Mouse (Mus musculus) kidney, adult 18-20 months (tissue): ENCODE data around the gene Tmem135.
"Not testable (repeated sequence)": the region's sequence is repeated elsewhere in the genome, so short reads cannot be mapped to it uniquely, and the experiment has no call there.

Source experiments
- DNase-seq: peaks from one replicate; pipeline ENCODE4 v3.0.0; 2021

The Tmem135 gene

DNA sequence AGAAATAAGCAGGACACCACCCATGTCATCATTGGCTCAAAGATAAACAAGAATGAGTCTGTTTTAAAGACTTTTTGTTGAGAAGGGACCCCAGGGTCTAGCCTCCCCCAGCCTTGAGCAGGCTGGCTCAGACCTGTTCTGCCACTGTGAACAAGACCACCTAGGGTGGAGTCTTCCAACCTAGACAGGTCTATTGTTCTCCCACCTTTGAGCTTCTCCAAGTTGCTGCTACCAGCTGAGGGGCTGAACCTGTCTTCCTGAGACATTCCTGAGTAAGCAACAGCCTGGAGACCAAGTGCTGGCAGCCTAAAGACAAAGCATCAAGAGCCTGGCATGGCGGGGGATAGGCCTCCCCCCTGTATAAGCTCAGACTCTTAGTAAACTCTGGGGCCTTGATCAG is 86.9 kb downstream of the Tmem135 start:
- DNase-seq, result not testable (repeated sequence)

- no peak for DNase-seq
Observed at GRCm38 (mm10) chr7:89316112-89316511, 87.9 kb downstream of the Tmem135 start.

GRCm38 (mm10) chr7:89311555-89311954 is 92.5 kb downstream of the Tmem135 start:
- no peak for DNase-seq

DNA sequence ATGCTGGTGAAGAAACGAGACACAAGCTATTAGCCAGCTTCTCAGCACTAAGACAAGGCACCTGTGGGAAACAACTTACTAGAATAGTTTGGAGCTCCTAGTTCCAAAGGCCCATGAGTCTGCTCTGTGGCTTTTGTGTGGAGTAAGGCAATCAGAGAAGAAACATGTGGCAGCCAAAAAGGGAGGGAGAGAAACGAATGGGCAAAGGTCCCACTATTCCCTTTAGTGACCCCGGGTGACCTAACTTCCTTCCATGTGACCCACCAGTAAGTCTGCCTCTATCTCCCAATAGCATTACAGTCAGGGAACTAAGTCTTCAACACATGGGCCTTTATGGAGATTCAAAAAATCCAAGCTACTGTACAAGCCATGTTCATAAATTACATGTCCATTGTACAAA is 95.1 kb downstream of the Tmem135 start:
- no peak for DNase-seq

GRCm38 (mm10) chr7:89308238-89308637 is 95.8 kb downstream of the Tmem135 start:
- no peak for DNase-seq

- DNase-seq, result no peak
Observed at GRCm38 (mm10) chr7:89306831-89307230, 97.2 kb downstream of the Tmem135 start.

- DNase-seq, result no peak
Observed at GRCm38 (mm10) chr7:89304958-89305357, 99.1 kb downstream of the Tmem135 start.

DNA sequence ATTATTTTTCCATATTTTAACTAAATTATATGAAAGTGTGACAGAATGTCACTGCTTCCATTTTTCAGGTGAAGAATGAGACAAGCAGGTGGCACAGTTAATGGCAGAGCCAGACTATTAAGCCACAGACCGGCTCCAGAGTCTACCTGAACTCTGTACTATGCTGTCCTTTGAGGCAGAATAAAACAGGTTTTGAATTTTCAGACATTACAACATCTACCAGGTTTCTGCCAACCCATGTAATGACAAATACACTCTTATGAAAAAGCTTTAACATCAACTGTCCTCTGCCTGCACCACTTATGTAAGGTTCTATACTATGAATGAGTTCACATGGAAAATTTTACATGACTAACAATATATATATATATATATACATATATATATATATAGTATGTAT is 100.3 kb downstream of the Tmem135 start:
- no peak for DNase-seq

GRCm38 (mm10) chr7:89298911-89299458 is 105.0 kb downstream of the Tmem135 start:
- no peak for DNase-seq

GRCm38 (mm10) chr7:89296941-89297340 is 107.1 kb downstream of the Tmem135 start:
- no peak for DNase-seq

- DNase-seq, result no peak
Observed at GRCm38 (mm10) chr7:89282664-89283063, 121.4 kb downstream of the Tmem135 start.

GRCm38 (mm10) chr7:89270438-89270837 is 133.6 kb downstream of the Tmem135 start:
- not testable (repeated sequence) for DNase-seq

GRCm38 (mm10) chr7:89269826-89270225 is 134.2 kb downstream of the Tmem135 start:
- no peak for DNase-seq

DNA sequence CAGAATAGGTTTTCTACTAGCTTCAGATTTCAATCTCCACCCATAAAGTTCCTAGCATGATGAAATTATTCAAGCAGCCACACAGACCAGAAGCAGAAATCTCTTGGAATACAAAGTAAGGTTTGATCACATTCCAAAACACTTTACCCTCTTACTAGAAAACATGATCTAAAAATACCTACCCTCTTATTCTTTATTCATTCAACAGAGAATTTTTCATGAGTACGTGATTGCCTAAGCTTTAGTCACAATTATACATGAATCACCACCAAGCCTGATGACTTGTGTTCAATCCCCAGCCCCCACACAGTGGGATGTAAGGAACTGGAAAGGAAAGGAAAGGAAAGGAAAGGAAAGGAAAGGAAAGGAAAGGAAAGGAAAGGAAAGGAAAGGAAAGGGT is 136.5 kb downstream of the Tmem135 start:
- no peak for DNase-seq

DNA sequence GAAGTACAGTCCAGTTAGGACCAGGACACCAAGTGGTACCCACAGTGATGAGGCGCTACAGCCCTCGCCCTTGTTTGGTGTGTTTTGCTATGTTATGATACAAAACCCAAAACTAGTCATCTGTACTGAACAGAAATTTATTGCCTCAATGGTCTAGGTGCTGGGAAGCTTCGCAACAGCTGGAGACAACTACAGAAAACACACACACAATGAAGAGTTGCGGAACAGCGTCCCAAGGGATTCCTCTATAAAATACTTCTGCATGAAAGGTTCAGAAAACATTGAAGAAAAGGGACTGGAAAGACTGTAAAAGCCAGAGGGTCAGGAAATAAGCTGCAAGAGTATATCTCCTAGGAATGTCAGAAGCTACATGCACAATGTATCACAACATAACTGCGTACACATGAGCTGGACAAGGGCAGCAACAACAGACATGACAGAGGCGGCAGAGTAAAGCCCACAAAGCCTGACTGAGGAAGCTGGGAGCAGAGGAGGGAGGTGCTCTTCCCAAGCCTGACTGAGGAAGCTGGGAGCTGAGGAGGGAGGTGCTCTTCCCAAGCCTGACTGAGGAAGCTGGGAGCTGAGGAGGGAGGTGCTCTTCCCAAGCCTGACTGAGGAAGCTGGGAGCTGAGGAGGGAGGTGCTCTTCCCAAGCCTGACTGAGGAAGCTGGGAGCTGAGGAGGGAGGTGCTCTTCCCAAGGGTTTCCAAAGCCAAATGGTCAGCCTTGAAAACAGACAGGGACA is 137.8 kb downstream of the Tmem135 start:
- no peak for DNase-seq

GRCm38 (mm10) chr7:89260966-89261365 is 143.1 kb downstream of the Tmem135 start:
- no peak for DNase-seq

DNA sequence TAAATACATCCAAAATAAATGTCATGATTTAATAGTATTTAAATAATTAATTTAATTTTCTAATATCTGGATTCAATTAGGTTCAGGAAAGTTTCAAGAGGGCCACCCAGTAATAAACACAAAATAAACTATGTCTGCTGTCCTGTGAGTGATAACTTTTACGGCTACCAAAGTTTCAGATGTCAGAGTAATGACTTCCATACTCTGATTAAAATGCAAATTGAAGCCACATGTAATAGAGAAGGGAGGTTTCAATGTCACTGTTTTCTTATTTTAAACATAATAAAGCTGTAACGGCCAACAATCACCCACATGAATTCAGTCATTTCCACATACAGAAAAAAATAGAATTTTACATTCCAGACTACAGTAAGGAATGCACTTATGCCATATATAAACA is 145.2 kb downstream of the Tmem135 start:
- no peak for DNase-seq

DNA sequence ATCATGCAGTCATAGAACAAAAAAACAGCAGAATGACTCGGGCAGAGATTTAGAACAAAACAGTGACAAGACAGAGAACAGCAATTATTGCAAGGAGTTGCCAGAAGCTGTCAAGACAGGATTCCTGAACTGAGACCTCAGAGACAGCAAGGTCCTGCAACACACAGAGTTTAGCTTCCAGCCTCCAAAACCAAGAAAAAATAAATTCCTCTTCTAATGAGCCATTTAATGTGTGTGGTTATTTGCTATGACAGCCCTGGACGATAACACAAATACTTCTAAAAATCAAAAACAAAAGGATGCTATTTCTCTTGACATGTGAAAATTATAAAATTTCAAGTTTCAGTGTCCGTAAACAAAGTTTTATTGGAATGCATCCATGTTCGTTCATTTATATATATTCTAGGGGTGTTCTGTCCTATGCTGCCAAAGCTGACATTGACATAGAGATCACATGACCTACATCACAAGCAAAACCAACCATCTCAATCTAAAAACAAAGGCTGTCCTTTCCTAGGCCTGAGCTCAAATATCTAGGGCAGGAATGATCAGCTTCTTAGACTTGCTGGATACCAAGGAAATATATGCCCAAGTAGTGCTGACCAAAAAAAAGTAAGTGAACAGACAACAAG is 146.0 kb downstream of the Tmem135 start:
- no peak for DNase-seq

DNA sequence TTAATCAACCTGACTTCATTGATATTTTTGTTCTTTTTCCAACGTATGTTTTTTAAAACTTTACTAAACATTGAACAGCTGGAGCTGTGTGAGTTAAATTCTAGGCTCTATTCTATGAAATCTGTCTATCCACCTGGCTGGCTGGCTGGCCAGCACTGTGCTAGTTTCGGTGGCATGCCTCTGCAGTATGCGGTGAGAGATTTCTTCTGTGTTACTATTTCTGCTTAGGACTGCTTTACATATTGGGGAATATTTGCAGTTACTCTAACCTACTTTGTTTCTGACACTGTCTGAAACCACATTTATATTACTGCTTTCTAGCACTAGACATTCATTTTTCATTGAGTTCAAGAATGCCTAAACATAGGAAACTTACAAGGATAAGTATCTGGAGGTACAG is 150.2 kb downstream of the Tmem135 start:
- no peak for DNase-seq

DNA sequence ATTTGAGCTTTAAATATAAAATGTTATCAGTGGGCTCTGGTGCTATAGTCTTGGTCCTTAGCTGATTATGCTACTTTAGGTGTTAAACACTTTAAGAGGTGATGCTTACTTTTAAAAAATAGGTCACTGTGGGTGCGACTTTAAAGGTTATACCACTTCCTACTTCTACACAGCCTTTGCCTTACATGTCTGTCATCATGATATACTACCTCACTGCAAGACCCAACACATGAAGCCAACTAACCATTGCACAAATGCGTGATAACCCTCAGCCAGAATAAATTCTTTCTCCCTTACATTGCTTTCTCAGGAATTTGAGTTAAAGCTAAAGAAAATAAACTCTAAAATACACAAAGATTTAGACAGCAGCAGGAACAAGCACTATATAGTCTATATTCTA is 150.7 kb downstream of the Tmem135 start:
- no peak for DNase-seq

DNA sequence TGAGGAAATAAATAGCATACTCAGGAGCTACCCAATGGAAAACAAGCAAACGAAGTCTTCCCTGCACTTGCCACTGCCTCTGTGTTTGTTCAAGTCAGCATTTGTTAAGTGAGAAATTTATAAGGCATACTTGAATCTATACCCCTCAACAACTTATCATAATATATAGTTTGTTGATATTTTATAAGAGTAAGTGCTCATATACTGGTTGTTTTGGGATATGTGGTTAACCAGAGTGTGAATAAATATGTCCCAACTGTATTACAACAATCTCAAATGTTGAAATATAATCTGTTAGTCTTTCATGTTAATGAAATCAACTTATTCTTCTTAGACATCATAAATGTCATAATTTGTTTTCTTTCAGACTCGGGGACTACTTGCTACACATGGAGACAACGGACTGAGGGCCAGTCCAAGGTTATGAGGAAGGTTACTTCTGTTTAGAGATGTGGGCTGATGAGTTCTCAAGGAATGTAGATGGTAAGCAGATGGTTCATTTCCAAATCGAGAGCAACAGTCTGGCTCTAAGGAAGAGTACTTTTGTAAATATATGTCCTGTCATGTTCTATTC is 152.1 kb downstream of the Tmem135 start:
- no peak for DNase-seq

DNA sequence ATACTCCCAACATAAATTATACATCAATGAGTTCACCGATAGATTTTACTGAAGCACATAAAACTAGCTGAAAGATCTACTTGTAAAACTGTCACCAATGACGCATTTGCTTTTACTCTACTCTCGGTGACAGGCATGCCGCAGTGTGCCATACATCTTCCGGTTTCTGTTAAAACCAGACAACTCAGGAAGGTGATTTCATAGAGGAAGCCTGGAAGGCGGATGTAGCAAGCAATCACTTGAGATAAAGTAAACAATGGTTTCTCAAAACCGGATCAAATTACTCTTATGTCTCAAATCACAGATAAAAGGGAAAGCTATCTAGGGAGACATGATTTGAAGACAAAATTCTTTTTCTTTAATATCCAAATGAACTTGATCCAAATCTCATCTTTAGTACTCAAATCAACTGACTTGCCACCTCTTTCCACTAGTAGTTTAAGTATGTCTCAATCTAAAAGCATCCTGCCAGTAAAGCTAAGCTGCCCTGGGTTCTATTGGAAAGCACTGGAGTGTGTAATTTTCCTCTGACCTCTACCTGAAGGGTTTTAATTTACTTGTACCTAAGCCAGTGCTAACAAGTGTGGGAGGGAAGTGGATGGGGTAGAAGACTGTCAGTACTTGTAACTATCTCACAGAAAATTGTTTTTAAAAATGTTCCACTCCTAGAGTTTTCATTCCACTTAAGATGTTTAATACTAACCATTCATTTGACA is 155.7 kb downstream of the Tmem135 start:
- DNase-seq, result no peak

DNA sequence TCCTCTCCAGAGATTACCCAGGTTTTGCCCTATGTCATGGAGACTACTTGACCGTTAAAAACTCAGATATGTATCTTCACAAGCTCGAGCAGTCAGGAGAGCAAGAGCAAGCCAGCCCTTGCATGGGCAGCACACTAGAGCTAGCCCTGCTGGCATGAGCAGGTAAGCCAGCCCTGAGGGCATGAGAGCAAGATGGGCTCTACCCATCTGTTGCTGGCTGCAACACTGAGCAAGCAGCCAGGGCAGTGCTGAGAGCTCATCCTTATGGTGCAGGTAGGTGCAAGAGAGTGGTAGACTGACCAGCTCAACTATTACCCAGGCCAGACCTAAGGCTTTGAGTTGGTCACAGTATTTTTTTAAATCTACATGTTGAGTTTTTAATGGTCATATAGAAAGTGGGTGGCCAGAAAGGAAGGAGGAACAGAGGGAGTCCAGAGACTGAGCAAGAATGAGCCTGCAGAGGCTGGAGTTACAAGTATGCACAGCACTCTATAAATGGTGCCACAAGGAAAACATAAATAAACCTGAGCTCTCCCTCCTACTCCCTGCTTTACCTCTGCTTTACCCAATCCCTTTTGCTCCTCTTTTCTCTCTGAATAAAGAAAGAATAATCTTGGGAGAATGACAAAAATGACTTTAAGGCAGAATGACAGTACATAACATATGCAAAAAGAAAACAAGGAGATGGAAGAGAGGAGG is 156.9 kb downstream of the Tmem135 start:
- no peak for DNase-seq
